In the genomic region with DNA sequence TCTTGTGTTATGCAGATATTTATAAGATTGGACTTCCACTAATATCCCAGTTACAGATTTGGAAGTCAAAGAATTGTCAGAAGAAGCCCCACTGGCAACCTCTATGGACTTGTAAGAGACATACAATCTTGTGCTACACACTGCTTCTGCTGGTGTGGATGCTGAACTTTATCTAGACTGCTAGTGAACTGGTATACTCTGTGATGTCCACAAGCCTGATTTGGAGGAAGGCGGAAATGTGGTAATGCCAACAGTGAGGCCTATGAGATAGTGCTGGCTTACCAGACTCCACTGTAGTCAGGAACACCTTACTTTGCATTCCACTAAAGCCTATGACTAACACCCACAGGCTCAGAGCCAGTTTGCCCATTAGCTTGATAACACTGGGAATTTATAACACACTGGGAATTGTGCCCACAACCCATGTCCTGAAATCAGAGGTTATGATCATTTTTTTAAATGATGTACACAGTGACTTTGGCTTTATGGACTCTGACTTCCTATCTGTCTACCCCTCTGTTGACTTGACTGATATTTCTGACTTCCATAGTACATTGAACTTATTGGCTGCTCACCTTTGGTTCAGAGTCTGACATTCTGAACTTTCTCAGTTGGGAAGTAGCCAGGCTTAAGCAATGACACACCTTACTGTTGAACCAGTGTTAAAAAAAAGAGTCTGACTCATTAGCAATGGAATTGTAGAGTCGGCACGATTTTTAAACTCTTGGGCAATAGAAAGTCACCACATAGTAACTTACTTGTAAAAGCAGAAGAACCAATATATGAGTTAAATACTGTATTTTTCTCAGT, we compare ENCODE assay signal across 11 mouse cellular contexts. TPM values are rescaled to one million over a fixed set of nuclear protein-coding genes. Genes with fewer than 3 reads are reported as not detected.
DNase-seq lines count a peak whose midpoint lies in the region; ATAC-seq and TF ChIP-seq lines count a peak whose summit lies in the region.
"Had no signal": no experiment of that assay in that cellular context is flagged by ENCODE, and none has a peak within 500 bp of the region (broad histone marks: within the 10 kb centered on the region; RNA-seq: fewer than 3 reads in every experiment).

No protein-coding gene starts in this region.

- H3K79me3 ChIP-seq in C2C12 (ENCODE audit: low read depth): no peaks in the 10 kb centered on the region

- peak; percentile 41; the same call in 1 of the 2 replicates for ATAC-seq in liver, embryonic 13.5 days (ENCODE audit: low read depth)
- ATAC-seq in hindbrain, embryonic 13.5 days (ENCODE audit: low FRiP score): no peak

- H3ac ChIP-seq in C2C12 (ENCODE audit: control insufficient read depth, insufficient read length, low read depth): no peak overlapping the region

- no peaks in the 10 kb centered on the region for H3K79me2 ChIP-seq in C2C12 (ENCODE audit: control insufficient read depth, insufficient read depth)

- H3K27ac ChIP-seq in liver, embryonic 13.5 days: no peak overlapping the region
- H3K27ac ChIP-seq in hindbrain, embryonic 13.5 days: no peak overlapping the region
- H3K27ac ChIP-seq: embryonic facial prominence, embryonic 15.5 days had no signal

- no peak for TF ChIP-seq CTCF in C2C12 (IDR thresholded peaks at IDR 0.05; ENCODE audit: control insufficient read depth, insufficient read depth, insufficient read length)

- H3K4me2 ChIP-seq in liver, embryonic 13.5 days: no peak overlapping the region
- no peak overlapping the region for H3K4me2 ChIP-seq in hindbrain, embryonic 13.5 days
- H3K4me2 ChIP-seq: embryonic facial prominence, embryonic 15.5 days had no signal

- DNase-seq in kidney, adult 11 months: peak; percentile 11
- no peak for DNase-seq in kidney, postnatal 14 days
- peak; percentile 5 for DNase-seq in adrenal gland, postnatal 25 days
- DNase-seq in liver, embryonic 13.5 days: no peak
- no peak for DNase-seq in left cerebral cortex, adult 18-20 months (ENCODE audit: low spot score in 2 of 2)

- no peaks in the 10 kb centered on the region for H3K36me3 ChIP-seq in C2C12 (ENCODE audit: control insufficient read depth, insufficient read depth)
- H3K36me3 ChIP-seq in liver, embryonic 13.5 days: no peaks in the 10 kb centered on the region
- H3K36me3 ChIP-seq in hindbrain, embryonic 13.5 days: no peaks in the 10 kb centered on the region
- H3K36me3 ChIP-seq: embryonic facial prominence, embryonic 15.5 days had no signal

- WGBS in liver, embryonic 13.5 days (ENCODE audit: insufficient replicate concordance): 71% methylated on average over 3 of the region's 3 CpGs
- 96% methylated on average over 3 of the region's 3 CpGs for WGBS in hindbrain, embryonic 13.5 days

- no peak overlapping the region for H3K9ac ChIP-seq in liver, embryonic 13.5 days
- H3K9ac ChIP-seq in hindbrain, embryonic 13.5 days: no peak overlapping the region
- H3K9ac ChIP-seq: embryonic facial prominence, embryonic 15.5 days had no signal

- H3K4me1 ChIP-seq in liver, embryonic 13.5 days (replicated peaks): peaks cover 7% of the 10 kb centered on the region; the same call in 1 of the 2 replicates
- H3K4me1 ChIP-seq in hindbrain, embryonic 13.5 days (replicated peaks): no peaks in the 10 kb centered on the region
- H3K4me1 ChIP-seq: embryonic facial prominence, embryonic 15.5 days had no signal

- H3K4me3 ChIP-seq in C2C12 (ENCODE audit: insufficient read depth, poor library complexity, severe bottlenecking): no peak overlapping the region
- H3K4me3 ChIP-seq in liver, embryonic 13.5 days (replicated peaks): no peak overlapping the region
- no peak overlapping the region for H3K4me3 ChIP-seq in hindbrain, embryonic 13.5 days
- H3K4me3 ChIP-seq: embryonic facial prominence, embryonic 15.5 days had no signal

- no peaks in the 10 kb centered on the region for H3K9me3 ChIP-seq in liver, embryonic 13.5 days (replicated peaks)
- H3K9me3 ChIP-seq in hindbrain, embryonic 13.5 days: no peaks in the 10 kb centered on the region
- H3K9me3 ChIP-seq: embryonic facial prominence, embryonic 15.5 days had no signal

- no peaks in the 10 kb centered on the region for H3K27me3 ChIP-seq in C2C12 (ENCODE audit: control insufficient read depth, insufficient read depth, insufficient read length)
- no peaks in the 10 kb centered on the region for H3K27me3 ChIP-seq in liver, embryonic 13.5 days
- no peaks in the 10 kb centered on the region for H3K27me3 ChIP-seq in hindbrain, embryonic 13.5 days
- H3K27me3 ChIP-seq: embryonic facial prominence, embryonic 15.5 days had no signal

TF ChIP-seq in C2C12, 6 proteins besides CTCF, POLR2A, EP300 and RAD21:
- TF ChIP-seq CEBPB (IDR thresholded peaks at IDR 0.05; ENCODE audit: low read depth) (peak; percentile 91), MYOG (IDR thresholded peaks at IDR 0.05; ENCODE audit: control insufficient read depth, extremely low read depth, insufficient read length) (no peak)

RNA-seq across cellular contexts. Expression of a gene that starts 22.9 kb away (rescaled TPM):
- 1.3 TPM for polyA plus RNA-seq in C2C12 (2012; fragmentation: generic; extraction: Trizol)
- total RNA-seq in adrenal gland, postnatal 25 days (2021): 1.8 and 2.2 TPM in 2 replicates
- 0.27 and 0.31 TPM in 2 replicates for polyA plus RNA-seq in liver, embryonic 13.5 days (2015; fragmentation: Nextera tagmentation; extraction: Ambion mirVana)
- polyA plus RNA-seq in hindbrain, embryonic 13.5 days (2015; fragmentation: Nextera tagmentation; extraction: Ambion mirVana): 3.6 and 4.0 TPM in 2 replicates
- total RNA-seq in left cerebral cortex, adult 18-20 months (2021): 1 to 10 TPM; 7.2 to 7.4 TPM
- total RNA-seq: megakaryocyte, adult 5-6 weeks had no signal

RNA-seq across cellular contexts. Expression of a gene that starts 34.1 kb away (rescaled TPM):
- polyA plus RNA-seq in C2C12 (2012; fragmentation: generic; extraction: Trizol): not detected
- total RNA-seq in adrenal gland, postnatal 25 days (2021): not detected in 2 replicates
- 3.6 and 3.7 TPM in 2 replicates for polyA plus RNA-seq in liver, embryonic 13.5 days (2015; fragmentation: Nextera tagmentation; extraction: Ambion mirVana)
- not detected in 2 replicates for polyA plus RNA-seq in hindbrain, embryonic 13.5 days (2015; fragmentation: Nextera tagmentation; extraction: Ambion mirVana)
- not detected for total RNA-seq in left cerebral cortex, adult 18-20 months (2021)
- total RNA-seq: gastrocnemius, adult 18-20 months; megakaryocyte, adult 5-6 weeks had no signal
- polyA plus RNA-seq: embryonic facial prominence, embryonic 15.5 days; hindbrain, embryonic 11.5 days had no signal

RNA-seq across cellular contexts. Expression of a gene that starts 49.9 kb away (rescaled TPM):
- polyA plus RNA-seq in C2C12 (2012; fragmentation: generic; extraction: Trizol): 0.02 TPM
- 1.5 and 2.0 TPM in 2 replicates for total RNA-seq in adrenal gland, postnatal 25 days (2021)
- 18.2 and 26.5 TPM in 2 replicates for polyA plus RNA-seq in liver, embryonic 13.5 days (2015; fragmentation: Nextera tagmentation; extraction: Ambion mirVana)
- 2.9 and 3.6 TPM in 2 replicates for polyA plus RNA-seq in hindbrain, embryonic 13.5 days (2015; fragmentation: Nextera tagmentation; extraction: Ambion mirVana)
- 10 to 100 TPM; 14.4 to 15.2 TPM for total RNA-seq in left cerebral cortex, adult 18-20 months (2021)

Comparison
In these comparisons a context has a peak if more than half of its experiments do, and no peak if none do; other contexts are left out.
1. DNase-seq: peak in kidney, adult 11 months (single experiment) and adrenal gland, postnatal 25 days (single experiment); none in kidney, postnatal 14 days (single experiment), liver, embryonic 13.5 days (single experiment) and left cerebral cortex, adult 18-20 months (0 of 2).